Mouse (Mus musculus) adrenal gland, adult 2 months (tissue): ENCODE results near the gene Ubr4. TPM values are rescaled to one million over a fixed set of nuclear protein-coding genes. Genes with fewer than 3 reads are reported as not detected.

Experiments
- microRNA-seq, 2 experiments: library from miRNA; unstranded; fragments of <30 nt; microRNA quantifications; one replicate each; pipeline ENCODE4 v1.2.0; 2021
- polyA plus RNA-seq: library from polyadenylated mRNA; depleted of rRNA; stranded (reverse); fragments of >200 nt; gene quantifications from 2 replicates; pipeline ENCODE4 v1.2.3, GENCODE M21; 2012; rRNA removed
- total RNA-seq, 2 experiments: library from RNA; stranded (reverse); gene quantifications; 2 replicates each; pipeline ENCODE4 v1.2.3; 2021

Ubr4 gene
- total and polyA plus RNA-seq, 3 experiments = 123 to 184 (median 180) TPM

Small RNAs within 50 kb of the gene (microRNA-seq; reads per million reads assigned to microRNA genes)
- gene Gm24245 = 0 to 0.41 reads per million in 2 experiments
- 0 to 1.3 reads per million in 2 experiments for gene Gm25732

Other genes with a start within 250 kb of the Ubr4 start
- gene Minos1, start 221.5 kb upstream of the Ubr4 start, total RNA-seq = 100 to 1,000 TPM; 333 to 412 TPM
- 26.7 and 38.9 TPM in 2 replicates for gene Minos1, start 221.5 kb upstream of the Ubr4 start, polyA plus RNA-seq
- 100 to 1,000 TPM; 312 to 392 TPM for gene Capzb, start 159.7 kb upstream of the Ubr4 start, total RNA-seq
- gene Capzb, start 159.7 kb upstream of the Ubr4 start, polyA plus RNA-seq = 140 and 199 TPM in 2 replicates
- gene Pqlc2, start 41.9 kb upstream of the Ubr4 start, total RNA-seq = 1 to 10 TPM; 9.2 to 9.5 TPM
- 28.2 and 30.1 TPM in 2 replicates for gene Pqlc2, start 41.9 kb upstream of the Ubr4 start, polyA plus RNA-seq
- 10 to 100 TPM; 59.7 to 61.3 TPM for gene Akr7a5, start 41.9 kb upstream of the Ubr4 start, total RNA-seq
- 131 and 157 TPM in 2 replicates for gene Akr7a5, start 41.9 kb upstream of the Ubr4 start, polyA plus RNA-seq
- 10 to 100 TPM; 54.1 to 70.6 TPM for gene Mrto4, start within 50 bp of the Ubr4 start, total RNA-seq
- 13.8 and 18.3 TPM in 2 replicates for gene Mrto4, start within 50 bp of the Ubr4 start, polyA plus RNA-seq
- 10 to 100 TPM; 50.3 to 61.3 TPM for gene Emc1, start within 50 bp of the Ubr4 start, total RNA-seq
- 42.1 and 53.3 TPM in 2 replicates for gene Emc1, start within 50 bp of the Ubr4 start, polyA plus RNA-seq
- gene Iffo2, start 177.9 kb downstream of the Ubr4 start, total RNA-seq = 10 to 100 TPM; 11.5 to 13.2 TPM
- 6.3 and 6.4 TPM in 2 replicates for gene Iffo2, start 177.9 kb downstream of the Ubr4 start, polyA plus RNA-seq